Mouse (Mus musculus): ENCODE data around the gene Nckap5.

DNA sequence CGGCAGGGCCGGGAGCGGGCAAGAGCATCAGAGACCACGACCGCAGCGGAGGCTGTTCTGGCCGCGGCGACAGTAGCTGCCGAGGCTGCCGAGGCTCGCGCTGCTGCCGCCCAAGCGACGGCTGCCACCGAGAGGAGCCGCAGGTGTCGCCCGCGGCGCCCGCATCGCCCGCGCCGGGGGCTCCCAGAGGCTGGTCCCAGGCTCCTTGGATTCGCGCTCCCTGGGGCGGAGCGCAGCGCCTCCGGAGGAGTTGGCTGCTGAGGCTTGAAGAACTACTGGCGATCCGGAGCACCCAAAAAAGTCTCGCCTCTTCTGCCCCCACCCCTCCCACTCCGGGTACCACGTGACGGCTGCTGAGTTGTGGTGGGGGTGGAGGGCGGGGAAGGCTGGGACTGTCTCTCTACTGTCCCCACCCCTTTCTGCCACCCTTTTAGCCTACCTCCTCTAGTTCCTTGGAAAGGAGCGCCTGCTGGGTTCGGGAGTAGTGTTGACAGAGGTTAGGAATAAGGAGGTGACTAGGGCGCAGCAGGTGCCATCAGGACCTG, 918.6 kb downstream of the Nckap5 start:
- TF ChIP-seq CTCF (IDR thresholded peaks at IDR 0.05; ENCODE audit: low read depth) (no peak), EP300 (IDR thresholded peaks at IDR 0.05; ENCODE audit: low read depth) (no peak)

Data from liver, postnatal 0 days (tissue).